Mouse (Mus musculus) cerebellum, adult 2 months (tissue): Measurements from ENCODE around the gene Sox1. TPM values are rescaled to one million over a fixed set of nuclear protein-coding genes. Genes with fewer than 3 reads are reported as not detected.

ENCODE experiments used
- DNase-seq, 2 experiments: peaks; one replicate each; pipeline ENCODE4 v3.0.0; 2021
- H3K27ac ChIP-seq: fragments of 200-500 bp; 2 replicates; pipeline ENCODE4 v1.5.1; 2012; ENCODE audit warnings: low read length, control low read depth, inconsistent platforms; ENCODE audit not compliant: insufficient read depth
- H3K27me3 ChIP-seq: fragments of 200-500 bp; 2 replicates; pipeline ENCODE4 v1.6.1; 2012; ENCODE audit warnings: inconsistent platforms, mild to moderate bottlenecking, low read length, moderate library complexity; ENCODE audit not compliant: control insufficient read depth, insufficient read depth
- H3K4me1 ChIP-seq: fragments of 200-500 bp; 2 replicates; pipeline ENCODE4 v1.6.1; 2011; ENCODE audit warnings: low read length; ENCODE audit not compliant: control insufficient read depth, insufficient read depth
- H3K4me3 ChIP-seq: fragments of 200-500 bp; replicated peaks from 2 replicates; pipeline ENCODE3; 2011; ENCODE audit warnings: mild to moderate bottlenecking, low read depth, low read length, control low read depth; ENCODE audit not compliant: insufficient read depth
- CTCF ChIP-seq: fragments of 200-500 bp; IDR thresholded peaks from 2 replicates; pipeline ENCODE4 v1.5.1; 2011; ENCODE audit warnings: low read depth, mild to moderate bottlenecking, control low read depth, low read length, moderate library complexity, borderline replicate concordance; ENCODE audit not compliant: insufficient read depth
- POLR2A ChIP-seq: fragments of 200-500 bp; IDR thresholded peaks from 2 replicates; pipeline ENCODE4 v1.6.1; 2011; ENCODE audit warnings: low read length, control low read depth, borderline replicate concordance; ENCODE audit not compliant: insufficient read depth
- WGBS: fragments of 180-500 bp; shearing (Covaris S2); methylation state at CpG from one replicate; pipeline ENCODE4 v1.1.7; 2018; 5-methylcytosine and 5-hydroxymethylcytosine counted together
- polyA plus RNA-seq: library from polyadenylated mRNA; depleted of rRNA; stranded (reverse); fragments of >200 nt; gene quantifications from 2 replicates; pipeline ENCODE4 v1.2.3, GENCODE M21; 2012

Gene Sox1
- polyA plus RNA-seq, 1 experiment: 8.2 TPM

DNA sequence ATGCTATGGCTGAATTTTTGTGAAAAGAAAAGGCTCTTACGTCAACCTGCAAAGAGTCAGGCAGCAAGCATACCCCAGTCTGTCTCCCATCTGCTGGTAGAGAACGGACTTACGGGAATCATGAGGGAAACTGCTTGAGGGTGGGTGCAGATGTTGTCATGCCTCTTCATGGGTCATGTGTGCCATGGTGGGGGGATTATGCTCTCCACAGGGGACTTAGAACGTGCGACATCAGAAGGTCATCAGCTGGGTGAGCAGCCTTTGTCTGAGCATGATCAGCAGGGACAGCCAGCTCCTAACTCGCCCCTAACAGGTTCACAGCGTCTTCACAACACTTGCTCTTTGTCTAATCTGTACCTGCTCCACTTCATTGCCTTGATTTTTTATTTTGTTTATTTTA is 26.9 kb upstream of the Sox1 start:
- DNase-seq: no peak
- Histone ChIP-seq H3K4me3 (no peak overlapping the region), H3K27ac (no peak overlapping the region), H3K27me3 (no peaks in the 10 kb centered on the region), H3K4me1 (no peaks in the 10 kb centered on the region)
- WGBS: 46% methylated on average over 7 of the region's 7 CpGs
- TF ChIP-seq POLR2A: no peak
- no peak for TF ChIP-seq CTCF

GRCm38 (mm10) chr8:12368856-12369255 is 26.2 kb upstream of the Sox1 start:
- no peak for TF ChIP-seq POLR2A
- TF ChIP-seq CTCF: no peak
- Histone ChIP-seq H3K27ac (no peak overlapping the region), H3K4me3 (no peak overlapping the region), H3K4me1 (no peaks in the 10 kb centered on the region), H3K27me3 (no peaks in the 10 kb centered on the region)
- WGBS: 52% methylated on average over 6 of the region's 6 CpGs
- DNase-seq: no peak

DNA sequence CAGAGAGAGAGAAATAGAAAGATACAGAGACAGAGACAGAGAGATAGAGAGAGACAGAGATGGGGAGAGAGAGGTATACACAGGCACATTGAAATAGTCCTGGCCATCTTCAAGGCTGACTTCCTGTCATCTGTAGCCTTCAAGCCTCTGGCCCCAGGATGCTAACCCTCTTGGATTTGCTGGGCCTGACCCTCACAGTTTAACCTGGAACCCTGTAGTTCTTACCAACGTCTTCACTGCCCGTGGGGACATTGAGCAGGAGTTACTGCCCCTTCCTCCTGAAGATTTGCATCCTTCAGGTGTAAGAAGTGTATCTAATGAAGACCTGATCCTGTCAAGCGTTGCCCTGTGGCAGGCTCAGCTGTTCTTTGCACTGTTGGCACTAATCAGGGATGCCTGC is 14.0 kb upstream of the Sox1 start:
- Histone ChIP-seq H3K27ac (no peak overlapping the region), H3K27me3 (peaks cover 4% of the 10 kb centered on the region; the same call in 1 of the 2 replicates), H3K4me3 (no peak overlapping the region), H3K4me1 (peaks cover 8% of the 10 kb centered on the region)
- TF ChIP-seq CTCF: no peak
- TF ChIP-seq POLR2A: no peak
- DNase-seq: no peak
- WGBS: 83% methylated on average over 3 of the region's 3 CpGs

- TF ChIP-seq POLR2A: no peak
- Histone ChIP-seq H3K4me1 (peaks cover 8% of the 10 kb centered on the region), H3K27me3 (peaks cover 7% of the 10 kb centered on the region; the same call in 1 of the 2 replicates), H3K27ac (no peak overlapping the region), H3K4me3 (no peak overlapping the region)
- no peak for DNase-seq
- WGBS: 13% methylated on average over 21 of the region's 21 CpGs
These were observed 12.2 kb upstream of the Sox1 start for GRCm38 (mm10) chr8:12382707-12383561.

DNA sequence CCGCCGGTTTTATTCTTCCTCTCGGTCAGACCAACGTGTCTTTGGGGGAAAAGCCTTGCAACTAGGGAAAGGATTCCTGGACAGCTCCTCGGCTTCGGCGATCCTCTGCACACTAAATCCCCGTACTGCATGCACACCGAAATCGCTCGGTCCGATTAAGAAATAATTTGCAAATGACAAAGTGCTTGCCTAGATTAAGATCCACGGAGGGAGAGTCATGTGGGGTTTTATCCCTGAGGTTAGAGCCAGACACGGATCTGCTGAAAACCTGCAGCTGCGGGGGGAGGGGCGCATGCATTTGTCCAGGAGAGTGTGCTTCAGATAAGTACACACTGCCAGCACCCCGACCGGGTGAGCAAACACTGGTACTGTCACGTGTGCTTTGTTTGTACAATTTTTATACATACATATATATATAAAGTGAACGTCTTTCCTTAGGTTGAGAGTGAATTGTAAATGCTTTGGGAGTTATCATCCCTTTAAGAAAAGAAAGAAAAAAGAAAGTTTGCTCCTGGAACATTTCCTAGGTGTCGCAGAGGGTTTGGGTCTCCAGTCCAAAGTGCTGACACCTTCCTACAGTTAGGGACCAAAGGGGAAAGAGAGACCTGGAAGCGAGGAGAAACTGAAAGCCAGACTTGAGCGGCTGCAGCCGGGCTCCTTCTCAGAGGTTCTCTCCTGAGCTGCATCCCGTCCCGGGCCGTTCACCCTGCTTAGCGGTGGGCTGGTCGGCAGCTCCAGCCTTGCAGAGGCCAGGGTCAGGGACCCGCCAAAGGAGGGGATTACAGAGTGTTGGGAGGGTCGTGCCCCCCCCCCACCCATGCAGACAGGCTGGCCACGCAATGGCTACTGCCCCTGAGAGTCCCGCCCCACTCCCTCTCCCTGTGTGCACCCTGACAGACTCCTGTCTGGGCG is 10.9 kb upstream of the Sox1 start:
- 3% methylated on average over 34 of the region's 34 CpGs for WGBS
- no peak for DNase-seq
- Histone ChIP-seq H3K4me1 (peaks cover 8% of the 10 kb centered on the region), H3K27me3 (peaks cover 8% of the 10 kb centered on the region; the same call in 1 of the 2 replicates), H3K4me3 (no peak overlapping the region), H3K27ac (no peak overlapping the region)
- TF ChIP-seq POLR2A (no peak), CTCF (no peak)

DNA sequence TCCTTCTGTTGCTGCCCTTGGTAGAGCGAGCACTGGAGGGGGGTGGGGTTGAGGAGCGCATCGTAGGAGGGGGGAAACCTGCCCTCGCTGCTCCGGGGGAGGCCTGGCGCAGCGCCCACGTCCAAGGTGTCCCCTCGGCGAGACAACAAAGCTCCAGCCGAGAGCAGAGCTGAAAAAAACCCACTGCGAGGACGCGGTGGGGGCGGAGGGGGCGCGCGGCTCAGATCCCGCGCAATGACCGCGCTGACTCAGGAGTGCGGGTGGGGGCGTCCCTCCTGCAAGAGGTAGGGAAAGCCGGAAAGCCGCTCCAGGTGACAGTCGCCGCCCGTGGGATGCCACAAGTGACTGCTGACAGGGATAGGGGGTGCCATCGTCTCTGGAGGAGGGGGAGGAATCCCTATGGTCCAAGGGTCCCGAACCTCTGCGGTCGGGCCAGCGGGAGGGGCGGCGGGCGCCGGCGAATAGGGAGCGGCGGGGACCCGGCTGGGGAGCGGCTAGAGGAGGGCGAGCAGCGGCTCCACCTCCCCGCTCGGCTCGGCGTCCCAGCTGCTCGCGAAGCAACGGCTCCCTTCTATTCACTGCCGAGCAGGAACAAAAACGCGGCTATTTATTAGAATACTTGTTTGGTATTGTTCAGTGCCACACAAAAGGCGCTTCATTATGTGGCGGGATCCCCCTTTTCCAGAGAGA is 10.0 kb upstream of the Sox1 start:
- TF ChIP-seq CTCF (no peak), POLR2A (no peak)
- Histone ChIP-seq H3K4me1 (peaks cover 8% of the 10 kb centered on the region), H3K27ac (no peak overlapping the region), H3K4me3 (peak overlapping the region; percentile 34), H3K27me3 (peaks cover 9% of the 10 kb centered on the region; the same call in 1 of the 2 replicates)
- no peak for DNase-seq
- WGBS: 1% methylated on average over 57 of the region's 57 CpGs

DNA sequence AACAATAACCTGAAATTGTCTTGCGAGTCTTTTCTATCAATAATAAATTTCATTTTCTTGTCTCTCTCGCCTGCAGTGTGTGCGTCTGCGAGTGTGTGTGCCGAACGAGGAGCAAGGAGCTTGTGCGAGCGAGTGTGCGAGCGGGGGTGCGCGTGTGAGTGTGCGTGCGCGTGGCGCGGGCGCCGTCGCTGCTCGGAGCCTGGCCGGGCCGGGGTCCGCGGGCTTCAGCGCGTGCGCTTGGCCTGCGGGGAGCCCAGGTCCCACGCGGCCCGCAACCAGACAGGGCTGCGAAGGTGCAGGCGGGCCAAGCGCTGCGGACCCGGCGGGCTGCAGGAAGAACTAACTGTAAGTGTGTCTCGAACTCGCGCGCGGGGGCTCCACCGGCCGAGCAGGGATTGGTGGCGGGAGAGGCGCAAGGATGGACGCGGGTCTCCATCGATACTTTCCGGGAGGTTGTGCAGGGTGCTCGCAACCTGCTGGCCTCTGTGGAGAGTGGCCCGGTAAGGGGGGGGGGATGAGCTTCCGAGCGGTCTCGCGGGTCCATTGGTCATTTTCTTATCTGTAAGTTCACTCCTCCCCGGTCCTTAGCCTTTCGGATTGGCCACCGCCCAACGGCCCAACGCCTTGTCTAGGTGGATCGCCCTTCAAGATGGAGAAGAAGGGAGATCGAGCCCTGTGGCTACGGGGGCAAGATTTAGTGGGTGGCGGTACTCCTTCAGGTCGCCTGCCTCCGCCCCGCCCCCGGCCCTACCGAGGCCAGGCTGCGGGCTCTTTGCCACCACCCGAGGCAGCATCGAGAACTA is 9.2 kb upstream of the Sox1 start:
- TF ChIP-seq CTCF (no peak), POLR2A (no peak)
- no peak for DNase-seq
- Histone ChIP-seq H3K4me3 (peak overlapping the region; percentile 34), H3K27me3 (peaks cover 12% of the 10 kb centered on the region; the same call in 1 of the 2 replicates), H3K27ac (no peak overlapping the region), H3K4me1 (peaks cover 8% of the 10 kb centered on the region)
- WGBS: 1% methylated on average over 73 of the region's 74 CpGs
